Comparison of ENCODE assay signal across 26 mouse cellular contexts in the genomic region with DNA sequence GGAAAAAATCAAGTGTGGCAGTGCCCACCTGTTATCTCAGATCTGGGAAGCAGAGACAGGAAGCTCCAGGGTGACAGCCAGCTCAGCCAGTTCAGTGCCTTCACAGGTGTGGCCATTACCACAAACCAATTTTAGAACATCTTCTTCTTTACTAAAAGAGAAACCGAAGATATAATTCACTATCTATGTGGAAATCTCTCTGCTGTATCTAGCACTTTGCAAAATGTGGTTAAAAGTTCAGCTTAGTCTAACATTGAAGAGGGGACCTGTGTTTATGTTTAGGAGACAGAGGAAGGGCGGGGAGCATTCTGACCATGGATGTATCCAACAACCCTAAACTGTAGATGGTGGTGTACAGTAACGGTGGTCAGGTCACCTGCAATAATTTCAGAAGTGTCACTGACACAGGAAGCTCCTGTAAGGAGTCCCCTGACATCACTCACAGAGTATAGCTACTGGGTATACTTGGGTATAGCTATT. TPM values are rescaled to one million over a fixed set of nuclear protein-coding genes. Genes with fewer than 3 reads are reported as not detected.
A peak's percentile ranks its signal among the peaks of the same experiment; 100 is the strongest.
DNase-seq lines count a peak whose midpoint lies in the region; ATAC-seq lines count a peak whose summit lies in the region.
"Had no signal": no experiment of that assay in that cellular context is flagged by ENCODE, and none has a peak within 500 bp of the region (broad histone marks: within the 10 kb centered on the region; RNA-seq: fewer than 3 reads in every experiment).

No protein-coding gene starts in this region.

- no peak overlapping the region for H3K9ac ChIP-seq in intestine, embryonic 14.5 days (ENCODE audit: low read length)
- no peak overlapping the region for H3K9ac ChIP-seq in intestine, embryonic 16.5 days (ENCODE audit: low read depth, low read length)
- no peak overlapping the region for H3K9ac ChIP-seq in forebrain, embryonic 15.5 days (replicated peaks)
- H3K9ac ChIP-seq: embryonic facial prominence, embryonic 12.5 days; kidney, embryonic 15.5 days; liver, embryonic 14.5 days; lung, embryonic 15.5 days; midbrain, embryonic 13.5 days had no signal

- no peaks in the 10 kb centered on the region for H3K27me3 ChIP-seq in intestine, embryonic 14.5 days (replicated peaks; ENCODE audit: control insufficient read depth, insufficient read depth, low read length)
- H3K27me3 ChIP-seq in intestine, embryonic 16.5 days (replicated peaks; ENCODE audit: control insufficient read depth, insufficient read depth, low read length): no peaks in the 10 kb centered on the region
- H3K27me3 ChIP-seq in forebrain, embryonic 15.5 days: no peaks in the 10 kb centered on the region
- H3K27me3 ChIP-seq: embryonic facial prominence, embryonic 12.5 days; kidney, embryonic 15.5 days; lung, embryonic 15.5 days; midbrain, embryonic 13.5 days had no signal

- H3K36me3 ChIP-seq in intestine, embryonic 14.5 days (ENCODE audit: control insufficient read depth, insufficient read depth, low read length): no peaks in the 10 kb centered on the region
- H3K36me3 ChIP-seq in intestine, embryonic 16.5 days (ENCODE audit: control insufficient read depth, insufficient read depth, low read length): no peaks in the 10 kb centered on the region
- no peaks in the 10 kb centered on the region for H3K36me3 ChIP-seq in forebrain, embryonic 15.5 days
- H3K36me3 ChIP-seq: embryonic facial prominence, embryonic 12.5 days; hindbrain, embryonic 10.5 days; kidney, embryonic 15.5 days; lung, embryonic 15.5 days; midbrain, embryonic 13.5 days had no signal

- H3K27ac ChIP-seq in intestine, embryonic 14.5 days (ENCODE audit: low read depth): no peak overlapping the region
- no peak overlapping the region for H3K27ac ChIP-seq in intestine, embryonic 16.5 days (ENCODE audit: low read length)
- H3K27ac ChIP-seq in forebrain, embryonic 15.5 days (replicated peaks): no peak overlapping the region
- H3K27ac ChIP-seq: embryonic facial prominence, embryonic 12.5 days; hindbrain, embryonic 10.5 days; kidney, embryonic 15.5 days; liver, embryonic 14.5 days; lung, embryonic 15.5 days; macrophage; midbrain, embryonic 13.5 days had no signal

- DNase-seq in intestine, embryonic 14.5 days (ENCODE audit: low spot score): peak; percentile 35
- peak; percentile 86 for DNase-seq in A20 (ENCODE audit: low read depth, low spot score)
- no peak for DNase-seq in lung, postnatal 14 days
- DNase-seq in kidney, adult 9 months: no peak
- DNase-seq: adrenal gland, adult 8-10 months; cerebellum, adult 9-11 months; gastrocnemius, postnatal 36 days; layer of hippocampus, postnatal 36 days had no signal

- 88% methylated on average over 3 of the region's 3 CpGs for WGBS in intestine, embryonic 14.5 days
- WGBS in intestine, embryonic 16.5 days: 92% methylated on average over 3 of the region's 3 CpGs
- 93% methylated on average over 3 of the region's 3 CpGs for WGBS in forebrain, embryonic 15.5 days

- no peak overlapping the region for H3K4me3 ChIP-seq in intestine, embryonic 14.5 days (ENCODE audit: low read depth, low read length)
- H3K4me3 ChIP-seq in intestine, embryonic 16.5 days (ENCODE audit: low read length): no peak overlapping the region
- no peak overlapping the region for H3K4me3 ChIP-seq in forebrain, embryonic 15.5 days
- H3K4me3 ChIP-seq: embryonic facial prominence, embryonic 12.5 days; erythroblast, embryonic 14.5 days; hindbrain, embryonic 10.5 days; kidney, embryonic 15.5 days; lung, embryonic 15.5 days; midbrain, embryonic 13.5 days; myocyte had no signal

- H3K9me3 ChIP-seq in intestine, embryonic 14.5 days (ENCODE audit: control insufficient read depth, low read length): no peaks in the 10 kb centered on the region
- H3K9me3 ChIP-seq in intestine, embryonic 16.5 days (ENCODE audit: control insufficient read depth, low read length): no peaks in the 10 kb centered on the region
- no peaks in the 10 kb centered on the region for H3K9me3 ChIP-seq in forebrain, embryonic 15.5 days
- H3K9me3 ChIP-seq: embryonic facial prominence, embryonic 12.5 days; hindbrain, embryonic 10.5 days; kidney, embryonic 15.5 days; lung, embryonic 15.5 days; midbrain, embryonic 13.5 days had no signal

- no peaks in the 10 kb centered on the region for H3K4me1 ChIP-seq in intestine, embryonic 14.5 days (replicated peaks; ENCODE audit: control insufficient read depth, insufficient read depth, low read length)
- no peaks in the 10 kb centered on the region for H3K4me1 ChIP-seq in intestine, embryonic 16.5 days (ENCODE audit: control insufficient read depth, insufficient read depth, low read length)
- no peaks in the 10 kb centered on the region for H3K4me1 ChIP-seq in forebrain, embryonic 15.5 days
- H3K4me1 ChIP-seq: embryonic facial prominence, embryonic 12.5 days; hindbrain, embryonic 10.5 days; kidney, embryonic 15.5 days; lung, embryonic 15.5 days; midbrain, embryonic 13.5 days had no signal

- H3K4me2 ChIP-seq in intestine, embryonic 14.5 days (ENCODE audit: low read length): no peak overlapping the region
- no peak overlapping the region for H3K4me2 ChIP-seq in intestine, embryonic 16.5 days (ENCODE audit: low read depth, low read length)
- H3K4me2 ChIP-seq in forebrain, embryonic 15.5 days (replicated peaks): no peak overlapping the region
- H3K4me2 ChIP-seq: embryonic facial prominence, embryonic 12.5 days; kidney, embryonic 15.5 days; lung, embryonic 15.5 days; midbrain, embryonic 13.5 days had no signal

- ATAC-seq in intestine, embryonic 14.5 days (replicated peaks; ENCODE audit: low FRiP score, low TSS enrichment, low read depth): no peak
- ATAC-seq in intestine, embryonic 16.5 days: no peak
- peak; percentile 80 for ATAC-seq in activated CD4-positive, CD25-positive, alpha-beta regulatory T cell, adult 4 months
- ATAC-seq in neutrophil, adult 5-6 weeks (ENCODE audit: extremely low read depth, insufficient number of reproducible peaks, low FRiP score, poor library complexity, severe bottlenecking): peak; percentile 42; the same call in 1 of the 2 replicates
- no peak for ATAC-seq in forebrain, embryonic 15.5 days (replicated peaks)
- ATAC-seq: forebrain, embryonic 14.5 days; midbrain, embryonic 13.5 days had no signal

RNA-seq across cellular contexts. Expression of a gene that starts 26.3 kb away (rescaled TPM):
- not detected in 2 replicates for polyA plus RNA-seq in intestine, embryonic 14.5 days (2014; fragmentation: Nextera tagmentation; extraction: Ambion mirVana)
- polyA plus RNA-seq in intestine, embryonic 16.5 days (2015; fragmentation: Nextera tagmentation; extraction: Ambion mirVana): not detected in 2 replicates
- 100 to 1,000 TPM; 390 to 542 TPM for polyA plus RNA-seq in activated CD4-positive, CD25-positive, alpha-beta regulatory T cell, adult 4 months (2017; shearing (Covaris generic))
- not detected in 2 replicates for total RNA-seq in neutrophil, adult 5-6 weeks (2017)
- 0.20 TPM in 1 of 2 replicates, not detected in the other for polyA plus RNA-seq in forebrain, embryonic 15.5 days (2015; fragmentation: Nextera tagmentation; extraction: Ambion mirVana)
- total RNA-seq: gastrocnemius, postnatal 36 days; heart, adult 8-10 months; layer of hippocampus, postnatal 36 days; left cerebral cortex, postnatal 14 days had no signal
- polyA plus RNA-seq: embryonic facial prominence, embryonic 12.5 days; erythroblast, embryonic 14.5 days; forebrain, embryonic 14.5 days; hindbrain, embryonic 10.5 days; kidney, embryonic 15.5 days; limb, embryonic 14.5 days; liver, embryonic 14.5 days; macrophage; midbrain, embryonic 13.5 days; stomach, embryonic 16.5 days had no signal

Comparison
In these comparisons a context has a peak if more than half of its experiments do, and no peak if none do; other contexts are left out.
1. ATAC-seq: peak in activated CD4-positive, CD25-positive, alpha-beta regulatory T cell, adult 4 months (single experiment) and neutrophil, adult 5-6 weeks (single experiment); none in intestine, embryonic 14.5 days (single experiment), intestine, embryonic 16.5 days (single experiment) and forebrain, embryonic 15.5 days (single experiment).
2. DNase-seq: peak in intestine, embryonic 14.5 days (single experiment) and A20 (single experiment); none in lung, postnatal 14 days (single experiment) and kidney, adult 9 months (single experiment).
3. RNA of a gene that starts 26.3 kb away (polyA plus RNA-seq): 390 to 542 TPM in activated CD4-positive, CD25-positive, alpha-beta regulatory T cell, adult 4 months; 0.20 TPM in forebrain, embryonic 15.5 days, not detected in intestine, embryonic 16.5 days and not detected in intestine, embryonic 14.5 days; every median in the first group is over 100 times any median in the second.